Mouse (Mus musculus) urinary bladder, postnatal 36 days (tissue): ENCODE measurements at regions not wholly inside any gene's neighbourhood (a gene's known extent, or its start where the extent isn't known, plus 50 kb on each side); places are given as distances from the start of the nearest gene placed in this dataset.

Experiments used
- DNase-seq, 2 experiments: peaks; one replicate each; pipeline ENCODE4 v3.0.0; 2022; ENCODE audit warnings: low spot score in 2 of 2, mixed read lengths in 1 of 2

DNA sequence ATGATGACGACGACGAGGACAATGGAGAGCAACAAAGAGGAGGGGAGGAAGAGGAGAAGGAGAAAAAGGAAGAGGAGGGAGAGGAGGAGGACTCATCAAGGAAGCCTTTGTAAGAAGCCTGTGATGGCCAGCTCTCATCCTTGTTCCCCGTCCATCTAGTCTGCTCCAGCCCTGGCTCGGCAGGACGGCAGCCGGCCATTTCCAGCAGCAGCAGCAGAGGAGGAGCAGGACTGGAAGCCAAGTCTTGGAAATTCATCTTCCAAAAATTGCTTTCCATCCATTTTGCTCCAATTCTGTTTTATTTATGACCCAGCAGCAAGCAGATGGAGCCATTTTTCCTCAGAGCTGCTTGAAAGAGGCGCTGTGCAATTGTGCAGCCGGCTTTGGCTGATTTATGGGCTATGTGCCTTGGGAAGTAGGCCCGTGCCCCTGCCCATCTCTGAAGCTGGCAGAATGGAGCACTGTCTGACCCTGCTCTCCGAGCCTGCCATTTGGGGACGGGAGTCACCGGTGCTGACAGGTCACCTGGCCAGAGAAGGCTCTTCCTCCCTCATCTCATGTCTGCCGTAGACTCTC is 231.2 kb upstream of the N4bp1 start:
- no peak for DNase-seq

DNA sequence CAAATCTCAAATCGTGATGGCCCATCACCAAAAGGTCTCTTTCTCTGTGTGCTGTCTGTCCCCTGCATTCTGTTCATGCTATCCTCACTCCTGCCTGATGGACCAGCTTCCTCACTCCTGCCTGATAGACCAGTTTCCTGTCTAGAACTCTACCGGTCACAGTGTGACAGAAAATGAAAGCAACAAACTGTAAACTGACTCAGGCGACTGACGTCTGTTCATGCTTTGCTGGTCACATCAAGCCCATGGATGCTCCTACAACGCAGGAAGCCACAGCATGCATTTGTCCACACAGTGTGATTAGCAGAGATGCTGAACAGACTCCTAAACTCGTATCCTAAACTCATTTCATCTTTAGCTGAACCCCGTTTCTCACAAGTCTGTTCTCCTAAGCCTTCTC is 227.3 kb upstream of the N4bp1 start:
- no peak for DNase-seq

DNA sequence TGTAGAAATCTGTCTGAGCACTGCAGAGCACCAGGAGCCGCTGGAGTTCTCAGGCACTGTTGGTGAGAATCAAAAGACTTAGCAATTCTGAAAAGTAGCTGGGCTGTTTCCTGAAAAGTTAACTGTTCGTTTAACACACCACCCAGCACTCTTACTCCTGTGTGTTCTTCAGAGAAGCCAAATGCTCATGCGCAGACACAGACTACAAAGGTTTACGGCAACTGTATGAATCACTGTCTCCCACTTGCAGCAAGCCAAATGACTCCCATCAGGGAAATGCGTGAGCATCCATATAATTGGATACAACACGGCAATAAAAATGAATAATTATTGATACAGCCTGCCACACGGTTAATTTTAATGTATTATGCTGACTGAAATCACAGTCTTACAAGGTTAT is 220.0 kb upstream of the N4bp1 start:
- no peak for DNase-seq

DNA sequence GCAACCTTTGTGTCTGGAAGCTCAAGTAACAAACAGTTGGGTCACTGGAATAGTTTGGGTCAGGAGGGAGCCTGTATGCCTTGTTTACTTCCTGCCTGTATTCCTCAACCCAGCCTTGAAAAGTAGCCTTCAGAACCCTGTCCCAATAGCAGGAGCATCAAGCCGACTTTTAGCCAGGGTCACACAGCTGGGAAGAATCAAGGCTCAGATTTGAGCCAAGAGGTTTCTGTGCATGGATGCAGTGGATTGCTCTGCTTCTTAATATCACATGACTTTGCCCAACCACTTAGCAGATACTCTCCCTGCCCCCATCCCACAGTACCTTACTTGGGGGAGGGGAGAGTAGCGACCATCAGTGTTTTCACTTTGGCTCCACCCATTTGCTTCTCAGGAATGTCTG is 210.2 kb upstream of the N4bp1 start:
- DNase-seq = no peak

DNA sequence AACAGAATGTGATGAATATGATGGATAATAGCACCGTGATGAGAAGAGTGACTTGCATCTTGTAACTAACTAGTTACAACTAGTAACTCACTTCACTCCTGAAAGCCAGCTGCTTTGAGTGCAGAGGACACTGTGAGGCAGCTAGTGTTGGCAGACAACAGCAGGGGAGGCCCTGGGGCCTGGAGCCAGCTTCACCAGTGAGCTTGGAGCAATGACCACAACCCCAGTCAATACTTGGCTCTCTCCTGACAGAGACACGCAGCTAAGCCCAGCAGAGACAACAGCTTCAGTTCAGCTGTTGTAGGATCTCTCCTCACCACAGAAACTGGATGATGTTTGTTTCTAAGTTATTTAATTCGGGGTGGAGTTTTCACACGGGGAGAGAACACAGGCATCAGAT is 209.6 kb upstream of the N4bp1 start:
- no peak for DNase-seq

DNA sequence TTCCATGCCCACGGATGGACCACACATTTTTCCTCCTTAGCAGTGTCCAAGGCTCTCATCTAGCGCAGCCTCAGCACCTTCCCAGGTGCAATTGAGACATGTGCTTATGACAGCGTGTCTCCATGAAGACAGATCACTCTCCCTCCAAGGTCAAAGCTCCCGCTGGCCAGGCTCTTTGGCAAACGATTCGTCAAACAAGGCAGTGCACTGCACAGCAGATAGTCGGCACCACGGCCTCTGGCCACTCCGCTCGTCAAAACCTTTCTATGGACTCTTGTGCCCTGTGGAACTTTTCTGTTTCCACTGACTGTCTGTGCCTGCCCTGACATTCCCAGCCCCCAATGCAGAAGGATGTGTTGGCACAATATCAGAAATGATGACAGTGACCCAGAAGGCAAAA is 208.7 kb upstream of the N4bp1 start:
- no peak for DNase-seq

DNA sequence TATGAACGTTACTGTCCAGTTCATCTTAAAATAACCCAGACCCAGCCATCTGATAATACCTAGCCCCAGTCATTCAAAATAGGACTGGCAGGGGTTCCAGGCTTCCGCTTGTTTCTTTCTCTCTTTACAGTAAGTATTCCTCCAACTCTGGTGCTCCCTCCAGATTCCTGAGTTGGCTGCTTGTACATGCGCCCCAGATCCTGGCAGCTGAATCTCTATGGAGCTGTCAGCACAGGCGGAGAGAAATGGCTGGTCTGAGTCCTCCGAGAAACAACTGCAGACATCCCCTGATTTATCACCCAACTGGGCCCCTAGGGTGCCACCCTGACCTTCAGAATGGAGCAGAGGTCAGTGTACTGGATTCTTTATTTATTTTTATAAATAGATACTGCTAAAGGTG is 208.0 kb upstream of the N4bp1 start:
- no peak for DNase-seq

DNA sequence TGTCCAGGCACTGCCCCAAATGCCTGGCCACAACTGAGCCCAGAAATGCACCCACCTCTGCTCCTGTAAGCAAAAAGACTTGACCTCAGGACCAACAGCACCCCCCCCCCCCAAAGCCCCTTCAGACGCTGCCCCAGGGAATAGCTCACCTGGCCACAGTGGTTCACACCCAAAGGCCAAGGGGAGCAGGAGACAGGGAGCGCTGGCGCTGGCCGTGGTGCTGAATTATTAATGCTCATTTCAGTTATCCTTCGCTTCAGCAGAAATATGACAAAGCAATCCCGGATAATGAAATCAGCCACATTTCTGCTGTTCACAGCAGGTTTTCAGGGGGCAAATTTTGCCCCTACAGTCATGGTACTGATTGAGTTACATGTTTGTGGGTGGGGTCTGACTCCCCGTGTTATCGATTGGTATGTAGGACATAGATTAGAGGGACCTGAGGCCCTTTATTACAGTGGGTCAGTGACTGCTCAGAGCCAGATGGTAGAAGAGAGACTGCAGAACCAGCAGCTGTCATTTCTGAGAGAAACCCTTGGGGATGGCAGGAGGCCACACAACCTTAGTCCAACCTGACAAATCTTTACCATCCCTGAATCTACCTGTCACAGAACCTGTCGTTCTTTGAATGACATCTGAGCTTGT is 202.5 kb upstream of the N4bp1 start:
- DNase-seq = no peak

DNA sequence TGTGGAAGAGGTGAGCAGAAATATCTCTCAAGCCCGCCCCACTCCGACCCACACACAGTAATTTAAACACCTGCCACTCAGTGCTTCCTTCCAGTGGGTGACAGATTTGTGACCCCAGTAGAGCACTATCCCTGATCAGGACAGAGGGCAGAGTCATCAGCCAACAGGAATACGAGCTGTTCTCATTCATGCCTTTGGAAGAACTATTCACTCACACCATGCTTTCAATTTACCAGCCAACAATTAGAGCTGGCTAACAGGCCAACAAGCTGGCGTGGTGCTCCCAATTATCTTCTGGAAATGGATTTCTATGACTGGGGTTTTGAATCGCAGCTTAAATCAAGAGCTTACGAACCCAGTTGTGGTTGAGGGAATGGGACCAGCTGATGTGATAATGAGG is 193.2 kb upstream of the N4bp1 start:
- DNase-seq = no peak

DNA sequence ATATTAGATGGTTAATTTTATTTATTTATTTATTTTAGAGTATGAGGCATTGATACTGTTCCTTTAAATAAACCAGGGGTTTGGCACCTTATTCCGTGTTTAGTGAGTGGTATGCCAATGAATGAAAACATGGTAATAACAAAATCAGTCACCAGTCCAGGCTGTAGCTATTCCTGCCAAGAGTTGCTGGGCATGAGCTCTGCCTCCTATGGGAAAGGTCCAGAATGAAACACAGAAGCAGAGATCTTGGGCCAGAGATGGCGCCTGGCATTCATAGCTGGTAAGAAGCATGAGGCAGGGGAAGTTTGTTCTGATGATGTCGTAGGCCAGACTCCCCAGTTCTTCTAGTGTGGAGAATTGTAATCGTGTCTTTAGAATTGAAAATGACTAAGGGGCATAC is 190.9 kb upstream of the N4bp1 start:
- no peak for DNase-seq

DNA sequence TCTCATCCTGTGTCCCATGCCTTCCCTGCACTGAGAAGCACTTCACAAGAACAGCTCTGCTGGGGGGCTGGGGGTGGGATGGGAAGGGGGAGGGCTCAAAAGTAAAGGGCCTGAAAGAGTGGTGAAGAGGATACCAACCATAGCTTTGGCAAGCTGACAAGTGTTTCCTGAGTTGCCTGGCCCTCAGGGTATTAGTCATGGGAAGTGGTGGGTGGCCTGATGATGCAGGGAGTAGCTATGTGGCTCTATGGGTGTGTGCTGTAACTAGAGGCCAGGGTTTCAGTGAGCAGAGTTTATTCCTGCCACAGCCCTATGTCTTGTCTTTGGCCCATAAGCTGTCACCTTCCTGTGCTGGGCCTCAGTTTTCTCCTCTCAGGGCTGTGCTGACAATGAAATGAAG is 186.2 kb upstream of the N4bp1 start:
- no peak for DNase-seq

DNA sequence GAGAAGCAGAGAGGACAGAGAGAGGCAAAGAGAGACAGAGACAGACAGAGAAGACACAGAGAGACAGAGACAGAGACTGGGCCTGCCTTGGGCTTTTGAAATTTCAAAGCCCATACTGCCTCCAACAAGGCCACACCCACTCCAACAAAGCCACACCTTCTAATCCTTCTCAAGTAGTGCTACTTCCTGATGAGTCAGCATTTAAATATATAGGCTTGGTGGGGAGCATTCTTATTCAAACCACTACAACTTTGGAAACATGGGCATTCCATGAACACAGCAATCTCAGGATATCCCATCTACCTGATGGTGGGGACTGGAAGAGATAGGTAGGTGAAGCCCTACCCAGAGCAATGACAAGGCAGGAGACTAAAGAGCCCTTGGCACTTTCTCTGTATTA is 182.0 kb upstream of the N4bp1 start:
- DNase-seq = no peak

DNA sequence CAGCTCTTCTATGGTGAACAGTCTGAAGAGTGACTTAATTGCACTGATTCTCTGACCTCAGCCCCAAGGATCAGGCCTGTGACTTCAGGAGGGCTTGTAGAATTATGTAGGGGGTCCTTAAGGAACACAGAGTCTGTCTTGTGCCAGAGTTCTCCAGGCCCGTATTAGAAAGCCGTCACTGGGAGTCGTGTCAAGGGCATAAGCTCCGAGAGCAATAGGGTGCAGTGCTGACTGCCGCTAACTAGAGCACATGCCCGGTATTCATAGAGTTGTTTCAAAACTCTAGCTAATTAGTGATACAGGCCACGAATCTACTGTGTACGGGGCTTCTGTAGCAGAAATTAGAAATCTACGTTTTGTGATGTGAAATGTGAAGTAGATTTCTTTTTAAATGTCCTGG is 179.7 kb upstream of the N4bp1 start:
- DNase-seq = no peak

DNA sequence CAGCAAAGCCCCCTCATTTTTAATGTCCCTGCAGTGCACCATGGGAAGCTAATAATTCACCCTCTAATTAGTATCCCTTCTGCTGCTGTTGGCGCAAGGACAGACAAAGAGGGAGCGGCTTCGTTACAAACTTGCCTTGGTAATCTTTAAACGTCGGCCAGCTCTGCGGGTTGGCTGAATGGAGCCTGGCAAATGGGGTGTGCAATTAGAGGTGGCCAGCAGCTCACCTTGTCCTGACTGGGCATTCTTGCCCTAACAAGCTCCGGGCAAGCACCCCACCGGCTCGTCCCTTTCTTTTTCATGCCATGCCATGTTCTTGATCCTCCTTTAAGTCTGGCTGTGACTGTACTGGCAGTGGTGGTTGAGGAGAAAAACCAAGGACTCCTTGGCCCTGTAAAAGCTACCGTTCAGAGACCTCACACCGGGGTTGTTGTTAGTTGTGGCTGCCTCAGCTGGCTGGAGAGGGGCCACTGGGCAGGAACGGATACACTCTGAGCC is 179.2 kb upstream of the N4bp1 start:
- no peak for DNase-seq

DNA sequence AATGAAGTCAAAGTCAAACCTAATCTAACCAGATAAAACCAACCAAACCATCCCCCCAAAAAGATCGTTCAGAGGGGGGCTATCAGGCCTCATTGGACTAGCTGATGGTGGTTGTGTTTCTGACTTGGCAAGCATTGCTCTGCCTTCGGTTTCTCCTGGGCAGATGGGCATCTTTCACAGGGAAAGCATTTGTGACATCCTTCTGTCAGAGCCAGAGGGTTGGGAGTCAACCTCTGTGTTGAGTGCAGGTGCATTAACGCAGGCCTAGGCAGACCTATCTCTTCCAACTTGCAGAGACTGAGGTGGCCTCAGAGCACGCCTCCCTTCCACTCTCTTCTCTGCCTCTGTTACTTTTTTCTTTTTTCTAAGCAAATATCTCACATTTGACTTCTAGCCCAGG is 178.5 kb upstream of the N4bp1 start:
- DNase-seq = no peak

DNA sequence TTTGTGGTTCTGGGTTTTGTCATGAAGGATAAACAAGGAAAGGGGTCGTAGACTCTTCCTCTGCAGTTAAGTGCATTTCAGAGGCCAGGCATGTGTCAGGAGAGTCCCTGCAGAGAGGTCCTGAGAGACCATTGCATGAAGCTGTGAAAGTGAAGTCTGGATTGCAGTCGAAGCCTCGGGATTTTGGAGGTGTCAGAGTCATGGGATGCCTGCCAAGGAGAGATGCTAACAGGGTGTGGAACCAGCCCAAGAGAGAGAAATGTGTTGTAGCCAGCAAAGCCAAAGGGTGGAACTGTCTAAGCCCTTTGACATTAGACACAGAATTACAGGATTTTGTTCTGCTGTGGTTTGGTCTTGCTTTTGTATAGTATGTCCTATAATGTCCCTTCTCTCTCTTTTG is 164.7 kb upstream of the N4bp1 start:
- peak in 1 of 2 experiments; percentile 29 for DNase-seq

DNA sequence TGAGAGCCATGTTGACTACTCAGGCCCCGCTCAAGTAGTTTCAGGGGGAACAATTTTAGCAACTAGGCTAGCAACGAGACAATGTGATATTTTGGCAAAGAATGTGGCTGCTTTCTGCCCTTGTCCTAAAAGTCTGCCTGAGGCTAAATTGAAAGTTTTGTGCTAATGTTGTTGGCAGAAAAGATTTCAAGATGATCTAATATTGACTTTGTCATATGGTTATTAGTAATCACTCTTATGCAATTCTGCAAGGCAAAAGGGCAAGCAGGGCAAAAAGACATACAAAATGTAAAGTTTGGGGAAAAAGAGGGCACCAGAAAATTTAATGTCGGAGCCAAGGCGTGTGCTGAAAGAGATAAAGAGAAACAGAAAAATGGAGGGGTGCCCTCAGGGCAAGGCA is 164.1 kb upstream of the N4bp1 start:
- no peak for DNase-seq

DNA sequence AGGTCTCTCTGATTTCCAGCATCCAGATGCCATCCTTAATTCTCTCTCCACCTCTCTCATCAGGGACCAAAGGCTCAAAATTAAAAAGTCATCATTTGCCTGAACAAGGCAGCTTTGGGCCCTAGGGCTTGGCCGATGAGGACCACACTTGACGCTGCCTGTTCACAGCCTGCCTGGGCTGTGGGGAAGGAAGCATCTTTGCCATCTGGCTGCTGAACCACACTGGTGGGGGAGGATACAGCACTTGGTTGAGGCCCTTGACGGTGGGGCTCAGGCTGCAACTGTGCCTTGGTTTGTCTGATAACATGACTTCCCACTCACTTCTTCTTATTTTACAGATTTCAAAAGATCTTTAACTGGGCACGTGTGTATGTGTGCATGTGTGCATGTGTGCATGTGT is 161.5 kb upstream of the N4bp1 start:
- DNase-seq = no peak

DNA sequence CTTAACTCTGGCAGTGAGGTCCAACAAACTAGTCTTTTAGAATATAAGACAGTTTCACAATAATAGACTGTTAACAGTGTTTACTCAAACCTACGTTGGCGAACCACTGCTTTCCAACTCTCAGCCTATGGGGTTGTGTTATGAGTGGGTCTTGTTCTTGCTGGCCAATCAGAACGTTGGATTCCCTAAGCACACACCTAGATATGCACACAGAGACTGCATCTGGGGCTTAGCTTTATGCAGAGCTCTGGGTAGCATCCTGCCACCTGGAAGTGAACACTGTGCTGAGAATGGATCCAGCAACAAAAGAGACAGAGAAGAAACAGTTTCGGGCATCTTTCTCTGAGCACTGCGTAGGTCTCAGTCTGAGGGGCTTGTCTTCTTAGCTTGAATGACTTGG is 158.0 kb upstream of the N4bp1 start:
- no peak for DNase-seq

DNA sequence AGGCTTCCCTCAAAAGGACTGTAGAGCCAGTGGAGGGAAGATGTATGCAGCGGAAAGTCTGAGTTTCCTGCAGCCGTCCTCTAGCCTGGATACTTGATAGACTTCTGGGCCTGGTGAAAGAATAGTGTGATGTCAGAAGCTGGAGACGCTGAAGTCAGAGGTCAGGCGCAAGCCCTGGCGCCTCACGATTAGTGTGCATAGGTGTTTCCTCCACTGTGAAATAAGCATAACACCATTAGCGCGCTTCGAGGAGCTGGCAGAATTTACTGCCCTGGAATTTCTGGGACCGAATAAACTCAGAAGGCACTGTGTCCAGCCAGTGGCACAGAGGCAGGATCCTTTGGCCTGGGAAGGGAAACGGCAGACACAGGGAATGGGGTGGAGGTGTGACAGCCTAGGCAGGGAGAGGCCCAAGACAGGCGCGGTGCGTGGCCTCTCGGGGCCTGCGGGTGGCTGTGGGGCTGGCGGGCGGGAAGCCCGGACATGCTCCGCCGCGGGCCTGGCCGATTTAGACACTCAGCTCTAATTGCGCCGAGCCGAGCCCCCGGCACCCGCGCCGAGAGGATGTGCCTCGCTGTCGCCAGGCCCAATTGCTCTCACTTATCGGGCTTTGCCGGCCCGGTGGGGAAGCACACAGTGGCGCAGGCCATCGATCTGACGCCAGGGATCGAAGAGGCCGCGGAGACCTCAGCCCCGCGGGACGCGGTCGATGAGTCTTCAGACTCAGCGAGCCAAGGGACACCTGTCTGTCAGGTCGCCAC is 152.7 kb upstream of the N4bp1 start:
- no peak for DNase-seq

DNA sequence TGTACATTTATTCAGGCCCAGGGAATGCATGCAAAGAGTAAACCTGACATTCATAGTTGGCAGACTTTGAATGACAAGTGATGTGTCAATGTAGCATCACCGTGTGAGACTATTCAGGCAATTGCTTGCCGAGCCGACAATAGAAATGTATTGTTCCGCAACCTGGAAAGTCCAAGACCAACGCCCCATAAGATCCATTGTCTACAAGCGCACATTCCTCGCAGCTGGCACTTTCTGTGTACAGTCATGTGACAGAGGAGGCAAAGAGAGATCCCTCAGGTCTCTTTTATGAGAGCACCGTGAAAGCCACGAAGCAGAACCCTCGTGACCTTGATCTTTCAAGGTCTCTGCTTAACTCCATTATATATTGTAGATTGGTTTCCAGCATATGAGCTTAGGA is 150.9 kb upstream of the N4bp1 start:
- DNase-seq = no peak

DNA sequence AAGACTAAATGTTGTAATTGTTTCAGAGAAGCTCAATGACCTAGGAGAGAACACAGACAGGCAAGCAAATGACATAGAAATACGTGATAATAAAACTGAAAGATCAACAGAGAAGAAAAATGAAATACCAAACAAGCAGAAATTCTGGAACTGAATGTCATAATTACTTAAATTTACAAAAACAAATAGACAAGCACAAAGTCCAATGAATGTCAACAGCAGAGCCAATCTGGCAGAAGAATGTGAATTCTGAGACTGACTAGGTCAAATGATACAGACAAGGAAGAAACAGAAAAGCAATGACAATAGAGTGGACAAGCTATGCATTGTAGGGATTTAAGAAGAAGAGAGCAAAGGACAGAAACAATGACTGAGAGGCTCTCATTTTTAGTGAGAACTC is 143.1 kb upstream of the N4bp1 start:
- DNase-seq = no peak

DNA sequence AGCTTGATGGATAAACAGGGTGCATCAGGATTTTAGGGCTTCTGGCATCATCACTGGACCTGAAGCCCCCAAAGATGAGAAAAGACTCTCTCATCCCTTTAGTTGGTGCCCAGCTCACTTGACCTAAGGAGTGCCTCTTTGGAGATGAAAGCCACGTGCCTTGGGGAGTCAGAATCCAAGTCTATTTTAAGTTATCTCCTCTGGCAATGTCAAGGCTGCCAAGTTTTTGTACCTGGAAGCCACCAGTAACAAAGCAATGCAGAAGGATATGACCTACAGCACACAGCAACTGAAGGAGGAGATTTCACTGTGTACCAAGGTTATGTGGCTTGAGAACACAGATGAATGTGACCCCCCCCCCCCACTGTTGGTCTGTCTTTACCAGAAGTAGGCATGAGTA is 140.9 kb upstream of the N4bp1 start:
- DNase-seq = no peak
